Mouse (Mus musculus): ENCODE measurements around the gene Nos2.

- no peak for TF ChIP-seq POLR2A (IDR thresholded peaks at IDR 0.05; ENCODE audit: control insufficient read depth in 1 of 2, insufficient read depth in 1 of 2, low read depth in 1 of 2, low read length in 2 of 2, poor library complexity in 1 of 2)
- no peak for TF ChIP-seq ZNF384 (IDR thresholded peaks at IDR 0.05; ENCODE audit: low read depth, low read length)
Observed at GRCm38 (mm10) chr11:78956260-78956659, 35.7 kb downstream of the Nos2 start.
